Mouse (Mus musculus): ENCODE data around the gene Gm49321. TPM values are rescaled to one million over a fixed set of nuclear protein-coding genes. Genes with fewer than 3 reads are reported as not detected.

Gm49321 gene
- polyA plus RNA-seq, 1 experiment, result not detected

GRCm38 (mm10) chr12:73988393-73989008 lies 51.0 kb downstream of the Gm49321 start:
- H3K27me3 ChIP-seq (ENCODE audit: control insufficient read depth, insufficient read depth, low read length), result no peaks in the 10 kb centered on the region
- no peaks in the 10 kb centered on the region for H3K4me1 ChIP-seq (ENCODE audit: control insufficient read depth, insufficient read depth, low read length)
- no peak overlapping the region for H3K27ac ChIP-seq (ENCODE audit: control insufficient read depth, insufficient read depth, low read depth, low read length)
- TF ChIP-seq CTCF (IDR thresholded peaks at IDR 0.05; ENCODE audit: control insufficient read depth, insufficient read depth, insufficient replicate concordance, low read depth, low read length), result no peak
- no peak for TF ChIP-seq POLR2A (IDR thresholded peaks at IDR 0.05; ENCODE audit: control insufficient read depth, low read depth, low read length)
- no peak overlapping the region for H3K4me3 ChIP-seq (ENCODE audit: control insufficient read depth, low read depth, low read length)
- no peaks in the 10 kb centered on the region for H3K36me3 ChIP-seq (ENCODE audit: control insufficient read depth, insufficient read depth, low read length)

- Histone ChIP-seq H3K36me3 (ENCODE audit: control insufficient read depth, insufficient read depth, low read length) (no peaks in the 10 kb centered on the region), H3K27me3 (ENCODE audit: control insufficient read depth, insufficient read depth, low read length) (no peaks in the 10 kb centered on the region), H3K27ac (ENCODE audit: control insufficient read depth, insufficient read depth, low read depth, low read length) (no peak overlapping the region), H3K4me1 (ENCODE audit: control insufficient read depth, insufficient read depth, low read length) (no peaks in the 10 kb centered on the region), H3K4me3 (ENCODE audit: control insufficient read depth, low read depth, low read length) (no peak overlapping the region)
- peak; percentile 60; the same call in 1 of the 2 replicates for TF ChIP-seq CTCF (IDR thresholded peaks at IDR 0.05; ENCODE audit: control insufficient read depth, insufficient read depth, insufficient replicate concordance, low read depth, low read length)
- no peak for TF ChIP-seq POLR2A (IDR thresholded peaks at IDR 0.05; ENCODE audit: control insufficient read depth, low read depth, low read length)
Measured at GRCm38 (mm10) chr12:73989594-73989993, 52.1 kb downstream of the Gm49321 start.

- no peak overlapping the region for H3K27ac ChIP-seq (ENCODE audit: control insufficient read depth, insufficient read depth, low read depth, low read length)
- no peak overlapping the region for H3K4me3 ChIP-seq (ENCODE audit: control insufficient read depth, low read depth, low read length)
- TF ChIP-seq POLR2A (IDR thresholded peaks at IDR 0.05; ENCODE audit: control insufficient read depth, low read depth, low read length) (no peak), CTCF (IDR thresholded peaks at IDR 0.05; ENCODE audit: control insufficient read depth, insufficient read depth, insufficient replicate concordance, low read depth, low read length) (no peak)
- 0 out of 2 replicates have a peak, but pooled peaks cover 2% of the 10 kb centered on the region for H3K27me3 ChIP-seq (ENCODE audit: control insufficient read depth, insufficient read depth, low read length)
- no peaks in the 10 kb centered on the region for H3K36me3 ChIP-seq (ENCODE audit: control insufficient read depth, insufficient read depth, low read length)
- peaks cover 12% of the 10 kb centered on the region for H3K4me1 ChIP-seq (ENCODE audit: control insufficient read depth, insufficient read depth, low read length)
Measured at GRCm38 (mm10) chr12:73996906-73997296, 59.4 kb downstream of the Gm49321 start.

- H3K36me3 ChIP-seq (ENCODE audit: control insufficient read depth, insufficient read depth, low read length), result no peaks in the 10 kb centered on the region
- H3K4me3 ChIP-seq (ENCODE audit: control insufficient read depth, low read depth, low read length), result peak within 1 kb of the TSS; percentile 26
- TF ChIP-seq POLR2A (IDR thresholded peaks at IDR 0.05; ENCODE audit: control insufficient read depth, low read depth, low read length) (no peak), CTCF (IDR thresholded peaks at IDR 0.05; ENCODE audit: control insufficient read depth, insufficient read depth, insufficient replicate concordance, low read depth, low read length) (no peak)
- H3K4me1 ChIP-seq (ENCODE audit: control insufficient read depth, insufficient read depth, low read length), result peaks cover 12% of the 10 kb centered on the region
- 0 out of 2 replicates have a peak, but pooled peaks cover 2% of the 10 kb centered on the region for H3K27me3 ChIP-seq (ENCODE audit: control insufficient read depth, insufficient read depth, low read length)
- no peak within 1 kb of the TSS for H3K27ac ChIP-seq (ENCODE audit: control insufficient read depth, insufficient read depth, low read depth, low read length)
Measured at GRCm38 (mm10) chr12:73997297-73998127, 60.1 kb downstream of the Gm49321 start, which contains the start of gene Syt16. Gene Syt16 (plus strand): TSS chr12:73997661.

- no peak for TF ChIP-seq CTCF (IDR thresholded peaks at IDR 0.05; ENCODE audit: control insufficient read depth, insufficient read depth, insufficient replicate concordance, low read depth, low read length)
- TF ChIP-seq POLR2A (IDR thresholded peaks at IDR 0.05; ENCODE audit: control insufficient read depth, low read depth, low read length), result no peak
- Histone ChIP-seq H3K27ac (ENCODE audit: control insufficient read depth, insufficient read depth, low read depth, low read length) (no peak overlapping the region), H3K4me1 (ENCODE audit: control insufficient read depth, insufficient read depth, low read length) (peaks cover 12% of the 10 kb centered on the region), H3K27me3 (ENCODE audit: control insufficient read depth, insufficient read depth, low read length) (0 out of 2 replicates have a peak, but pooled peaks cover 2% of the 10 kb centered on the region), H3K4me3 (ENCODE audit: control insufficient read depth, low read depth, low read length) (peak overlapping the region; percentile 26; the same call in 1 of the 2 replicates), H3K36me3 (ENCODE audit: control insufficient read depth, insufficient read depth, low read length) (no peaks in the 10 kb centered on the region)
Measured at GRCm38 (mm10) chr12:73998128-73998456, 60.6 kb downstream of the Gm49321 start.

- Histone ChIP-seq H3K27ac (ENCODE audit: control insufficient read depth, insufficient read depth, low read depth, low read length) (no peak overlapping the region), H3K4me3 (ENCODE audit: control insufficient read depth, low read depth, low read length) (no peak overlapping the region), H3K4me1 (ENCODE audit: control insufficient read depth, insufficient read depth, low read length) (peaks cover 5% of the 10 kb centered on the region), H3K27me3 (ENCODE audit: control insufficient read depth, insufficient read depth, low read length) (no peaks in the 10 kb centered on the region), H3K36me3 (ENCODE audit: control insufficient read depth, insufficient read depth, low read length) (no peaks in the 10 kb centered on the region)
- TF ChIP-seq POLR2A (IDR thresholded peaks at IDR 0.05; ENCODE audit: control insufficient read depth, low read depth, low read length) (no peak), CTCF (IDR thresholded peaks at IDR 0.05; ENCODE audit: control insufficient read depth, insufficient read depth, insufficient replicate concordance, low read depth, low read length) (no peak)
Measured at GRCm38 (mm10) chr12:74002449-74002848, 65.0 kb downstream of the Gm49321 start.

GRCm38 (mm10) chr12:74009448-74009911 lies 72.0 kb downstream of the Gm49321 start:
- no peak overlapping the region for H3K27ac ChIP-seq (ENCODE audit: control insufficient read depth, insufficient read depth, low read depth, low read length)
- no peak overlapping the region for H3K4me3 ChIP-seq (ENCODE audit: control insufficient read depth, low read depth, low read length)
- no peaks in the 10 kb centered on the region for H3K4me1 ChIP-seq (ENCODE audit: control insufficient read depth, insufficient read depth, low read length)
- TF ChIP-seq POLR2A (IDR thresholded peaks at IDR 0.05; ENCODE audit: control insufficient read depth, low read depth, low read length), result no peak
- peak; percentile 89; the same call in 1 of the 2 replicates for TF ChIP-seq CTCF (IDR thresholded peaks at IDR 0.05; ENCODE audit: control insufficient read depth, insufficient read depth, insufficient replicate concordance, low read depth, low read length)
- H3K27me3 ChIP-seq (ENCODE audit: control insufficient read depth, insufficient read depth, low read length), result no peaks in the 10 kb centered on the region
- no peaks in the 10 kb centered on the region for H3K36me3 ChIP-seq (ENCODE audit: control insufficient read depth, insufficient read depth, low read length)
